Mouse (Mus musculus): ENCODE results near the gene Cdk18. TPM values are rescaled to one million over a fixed set of nuclear protein-coding genes. Genes with fewer than 3 reads are reported as not detected.
"Not testable (repeated sequence)": the region's sequence is repeated elsewhere in the genome, so short reads cannot be mapped to it uniquely, and the experiment has no call there.

Cdk18 gene
- polyA plus RNA-seq, 1 experiment from 2014 or later, result 6.3 TPM

DNA sequence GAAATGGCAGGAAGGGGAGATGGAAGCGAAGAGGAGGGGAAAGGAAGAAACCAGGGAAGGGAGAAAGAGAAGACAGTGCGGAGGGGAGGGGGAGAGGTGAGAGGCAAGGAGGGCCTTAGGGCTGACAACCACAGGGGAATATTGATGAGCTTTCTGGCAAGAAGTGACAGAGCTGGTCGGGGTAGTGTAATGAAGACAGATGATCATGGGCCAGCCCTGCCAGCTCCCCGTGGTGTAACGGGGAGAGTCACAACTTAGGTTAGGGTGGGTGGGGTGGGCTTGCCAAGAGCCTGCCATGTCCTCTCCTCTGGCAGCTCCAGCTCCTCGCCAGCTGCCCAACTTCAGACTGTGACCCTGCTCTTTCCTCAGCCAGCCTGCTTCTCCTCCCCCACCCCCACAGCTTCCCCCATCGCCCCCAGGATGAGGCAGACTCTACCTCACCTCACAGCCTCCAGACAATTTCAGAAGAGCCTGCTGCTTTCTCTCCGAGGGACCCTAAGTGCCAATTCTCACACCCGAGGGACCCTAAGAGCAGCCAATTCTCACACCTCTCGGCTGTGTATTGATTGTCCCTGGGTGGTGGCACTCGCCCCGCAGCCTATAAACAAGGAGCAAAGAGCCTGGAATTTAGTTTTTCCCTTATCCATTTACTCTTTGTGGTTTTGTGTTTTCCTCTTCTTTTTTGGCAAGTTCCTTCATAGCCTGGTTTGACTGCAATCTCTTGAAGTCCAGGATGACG lies 25.5 kb upstream of the Cdk18 start:
- Histone ChIP-seq H3K4me1 (ENCODE audit: control insufficient read depth, insufficient read depth, low read length) (peaks cover 4% of the 10 kb centered on the region; the same call in 1 of the 2 replicates), H3K9me3 (ENCODE audit: control insufficient read depth, low read length) (peaks cover 3% of the 10 kb centered on the region; the same call in 1 of the 2 replicates), H3K4me2 (replicated peaks; ENCODE audit: low read depth, low read length) (no peak overlapping the region), H3K27ac (ENCODE audit: low read depth, low read length) (no peak overlapping the region), H3K4me3 (ENCODE audit: low read length) (no peak overlapping the region), H3K9ac (ENCODE audit: low read depth, low read length) (no peak overlapping the region), H3K36me3 (ENCODE audit: control insufficient read depth, insufficient read depth, low read length) (no peaks in the 10 kb centered on the region), H3K27me3 (ENCODE audit: control insufficient read depth, insufficient read depth, low read length) (no peaks in the 10 kb centered on the region; the same call in 1 of the 2 replicates)
- WGBS, result 14% methylated on average over 13 of the region's 13 CpGs
- no peak for ATAC-seq (ENCODE audit: low FRiP score, low TSS enrichment)

DNA sequence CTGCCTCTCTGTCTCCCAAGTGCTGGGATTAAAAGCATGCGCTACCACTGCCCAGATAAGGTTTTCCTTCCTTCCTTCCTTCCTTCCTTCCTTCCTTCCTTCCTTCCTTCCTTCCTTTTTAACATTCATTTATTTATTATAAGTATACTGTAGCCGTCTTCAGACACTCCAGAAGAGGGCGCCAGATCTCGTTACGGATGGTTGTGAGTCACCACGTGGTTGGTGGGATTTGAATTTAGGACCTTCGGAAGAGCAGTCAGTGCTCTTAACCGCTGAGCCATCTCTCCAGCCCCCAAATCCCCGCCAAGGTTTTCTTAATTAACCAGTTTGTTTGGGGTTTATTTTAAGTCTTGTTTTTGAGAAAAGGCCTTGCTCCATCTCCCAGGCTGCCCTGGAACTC lies 23.1 kb upstream of the Cdk18 start:
- not testable (repeated sequence) for H3K27me3 ChIP-seq (ENCODE audit: control insufficient read depth, insufficient read depth, low read length); ATAC-seq (ENCODE audit: low FRiP score, low TSS enrichment)
- 63% methylated on average over 9 of the region's 9 CpGs for WGBS

GRCm38 (mm10) chr1:132161211-132161880 lies 21.9 kb upstream of the Cdk18 start:
- 55% methylated on average over 7 of the region's 7 CpGs for WGBS
- H3K9me3 ChIP-seq (ENCODE audit: control insufficient read depth, low read length), result peaks cover 3% of the 10 kb centered on the region; the same call in 1 of the 2 replicates
- no peak overlapping the region for H3K4me2 ChIP-seq (replicated peaks; ENCODE audit: low read depth, low read length)
- H3K4me3 ChIP-seq (ENCODE audit: low read length), result no peak overlapping the region
- H3K9ac ChIP-seq (ENCODE audit: low read depth, low read length), result no peak overlapping the region
- H3K36me3 ChIP-seq (ENCODE audit: control insufficient read depth, insufficient read depth, low read length), result no peaks in the 10 kb centered on the region
- peaks cover 4% of the 10 kb centered on the region; the same call in 1 of the 2 replicates for H3K4me1 ChIP-seq (ENCODE audit: control insufficient read depth, insufficient read depth, low read length)
- peaks cover 4% of the 10 kb centered on the region; the same call in 1 of the 2 replicates for H3K27me3 ChIP-seq (ENCODE audit: control insufficient read depth, insufficient read depth, low read length)
- no peak for ATAC-seq (ENCODE audit: low FRiP score, low TSS enrichment)
- no peak overlapping the region for H3K27ac ChIP-seq (ENCODE audit: low read depth, low read length)

More for the DNA sequence above, 23.1 kb upstream of the Cdk18 start:
- H3K4me2 ChIP-seq (replicated peaks; ENCODE audit: low read depth, low read length); H3K36me3 ChIP-seq (ENCODE audit: control insufficient read depth, insufficient read depth, low read length); H3K9ac ChIP-seq (ENCODE audit: low read depth, low read length); H3K27ac ChIP-seq (ENCODE audit: low read depth, low read length); H3K4me1 ChIP-seq (ENCODE audit: control insufficient read depth, insufficient read depth, low read length); H3K9me3 ChIP-seq (ENCODE audit: control insufficient read depth, low read length); H3K4me3 ChIP-seq (ENCODE audit: low read length): not testable (repeated sequence)

DNA sequence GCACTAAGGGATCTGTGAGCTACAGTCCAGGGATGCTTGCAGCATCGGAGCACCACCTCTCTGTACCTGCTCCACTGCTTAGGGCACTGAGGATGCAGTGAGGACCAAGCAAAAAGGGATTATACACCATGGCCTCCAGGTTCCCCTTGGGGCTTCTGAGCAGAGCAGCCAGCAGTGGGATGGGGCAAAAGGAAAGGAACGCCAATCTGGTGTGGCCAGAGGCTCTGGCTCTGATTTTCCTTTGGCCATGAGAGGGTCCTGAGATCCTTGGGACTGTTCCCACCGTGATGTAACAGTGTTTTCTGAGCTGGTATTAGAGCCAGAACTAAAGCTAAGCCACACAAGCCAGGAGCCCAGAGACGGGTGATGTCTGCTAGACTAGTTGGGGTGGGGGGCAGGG lies 20.2 kb upstream of the Cdk18 start:
- H3K36me3 ChIP-seq (ENCODE audit: control insufficient read depth, insufficient read depth, low read length), result no peaks in the 10 kb centered on the region
- no peaks in the 10 kb centered on the region for H3K9me3 ChIP-seq (ENCODE audit: control insufficient read depth, low read length)
- no peak overlapping the region for H3K9ac ChIP-seq (ENCODE audit: low read depth, low read length)
- no peak overlapping the region for H3K27ac ChIP-seq (ENCODE audit: low read depth, low read length)
- peaks cover under 1% of the 10 kb centered on the region; the same call in 1 of the 2 replicates for H3K4me1 ChIP-seq (ENCODE audit: control insufficient read depth, insufficient read depth, low read length)
- H3K27me3 ChIP-seq (ENCODE audit: control insufficient read depth, insufficient read depth, low read length), result peaks cover 4% of the 10 kb centered on the region; the same call in 1 of the 2 replicates
- ATAC-seq (ENCODE audit: low FRiP score, low TSS enrichment), result no peak
- no peak overlapping the region for H3K4me3 ChIP-seq (ENCODE audit: low read length)
- H3K4me2 ChIP-seq (replicated peaks; ENCODE audit: low read depth, low read length), result no peak overlapping the region
- 74% methylated on average over 4 of the region's 4 CpGs for WGBS

DNA sequence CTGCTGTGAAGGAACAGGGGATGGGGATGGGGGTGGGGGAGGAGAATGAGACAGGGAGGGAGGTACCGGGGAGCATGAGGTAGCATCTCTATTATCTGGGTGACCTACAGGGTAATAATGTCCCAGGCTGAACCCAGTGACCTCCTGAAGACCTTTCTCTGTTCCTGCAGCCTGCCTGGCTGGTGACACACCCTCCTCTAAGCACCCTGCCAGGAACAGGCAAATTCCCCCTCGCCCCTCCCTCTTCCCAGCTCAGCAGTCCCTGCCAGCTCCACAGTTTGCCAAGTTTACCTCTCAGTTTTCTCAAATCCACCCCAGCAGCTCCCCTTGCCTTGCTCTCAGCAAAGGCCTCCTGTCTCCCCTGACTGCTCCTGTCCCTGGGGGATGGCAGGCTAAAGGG lies 19.3 kb upstream of the Cdk18 start:
- Histone ChIP-seq H3K4me1 (ENCODE audit: control insufficient read depth, insufficient read depth, low read length) (0 out of 2 replicates have a peak, but pooled peaks cover 2% of the 10 kb centered on the region), H3K9me3 (ENCODE audit: control insufficient read depth, low read length) (no peaks in the 10 kb centered on the region), H3K27ac (ENCODE audit: low read depth, low read length) (no peak overlapping the region), H3K27me3 (ENCODE audit: control insufficient read depth, insufficient read depth, low read length) (peaks cover 4% of the 10 kb centered on the region; the same call in 1 of the 2 replicates), H3K4me2 (replicated peaks; ENCODE audit: low read depth, low read length) (no peak overlapping the region), H3K9ac (ENCODE audit: low read depth, low read length) (no peak overlapping the region), H3K36me3 (ENCODE audit: control insufficient read depth, insufficient read depth, low read length) (no peaks in the 10 kb centered on the region), H3K4me3 (ENCODE audit: low read length) (no peak overlapping the region)
- no peak for ATAC-seq (ENCODE audit: low FRiP score, low TSS enrichment)
- WGBS, result 17% methylated on average over 2 of the region's 2 CpGs

DNA sequence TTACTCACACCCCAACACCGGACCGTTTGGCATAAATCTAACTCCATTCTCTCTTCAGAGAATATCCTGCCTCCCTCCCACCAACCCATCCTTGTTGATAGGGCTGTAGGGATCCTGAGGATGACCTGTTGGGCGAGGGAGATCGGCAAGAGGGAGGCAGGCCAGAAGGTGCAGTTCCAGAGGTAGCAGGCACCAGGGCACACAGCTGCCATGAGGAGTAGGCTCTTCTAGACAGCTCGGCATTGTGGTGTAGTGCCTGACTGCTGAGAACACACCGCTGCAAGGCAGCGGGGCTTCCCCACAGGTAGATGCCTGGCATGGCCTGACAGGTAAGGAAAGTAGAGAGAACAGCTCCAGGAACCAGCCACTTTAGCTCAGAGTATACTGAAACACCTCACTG lies 18.3 kb upstream of the Cdk18 start:
- peak; percentile 28; the same call in 1 of the 2 replicates for ATAC-seq (ENCODE audit: low FRiP score, low TSS enrichment)
- no peak overlapping the region for H3K27ac ChIP-seq (ENCODE audit: low read depth, low read length)

GRCm38 (mm10) chr1:132157016-132157781 lies 17.7 kb upstream of the Cdk18 start:
- WGBS, result 20% methylated on average over 14 of the region's 14 CpGs
- no peak overlapping the region for H3K4me2 ChIP-seq (replicated peaks; ENCODE audit: low read depth, low read length)

More for the DNA sequence above, 18.3 kb upstream of the Cdk18 start:
- no peaks in the 10 kb centered on the region for H3K9me3 ChIP-seq (ENCODE audit: control insufficient read depth, low read length)
- H3K4me3 ChIP-seq (ENCODE audit: low read length), result no peak overlapping the region
- H3K4me1 ChIP-seq (ENCODE audit: control insufficient read depth, insufficient read depth, low read length), result 0 out of 2 replicates have a peak, but pooled peaks cover 6% of the 10 kb centered on the region
- H3K27me3 ChIP-seq (ENCODE audit: control insufficient read depth, insufficient read depth, low read length), result peaks cover 4% of the 10 kb centered on the region; the same call in 1 of the 2 replicates
- H3K4me2 ChIP-seq (replicated peaks; ENCODE audit: low read depth, low read length), result no peak overlapping the region
- no peak overlapping the region for H3K9ac ChIP-seq (ENCODE audit: low read depth, low read length)
- WGBS, result 29% methylated on average over 7 of the region's 7 CpGs
- H3K36me3 ChIP-seq (ENCODE audit: control insufficient read depth, insufficient read depth, low read length), result no peaks in the 10 kb centered on the region

DNA sequence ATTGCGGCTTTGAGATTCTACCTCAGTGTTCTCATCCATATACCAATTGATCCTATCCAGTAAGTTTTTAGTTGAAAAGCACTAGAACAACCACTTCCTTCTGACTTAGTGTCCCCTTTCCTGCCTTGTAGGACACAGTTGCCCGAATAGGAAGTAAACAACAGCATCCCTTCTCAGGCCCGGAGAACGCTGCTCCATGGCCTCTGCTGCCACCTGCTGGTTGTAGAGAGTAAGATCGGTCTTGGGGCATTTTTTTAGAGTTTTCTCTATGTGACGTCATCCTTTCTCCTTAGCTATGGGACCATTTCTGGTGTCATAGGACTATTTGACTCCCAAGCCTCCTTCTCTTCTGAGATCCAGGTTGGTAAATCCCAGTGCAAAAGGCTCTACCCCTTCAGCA lies 16.3 kb upstream of the Cdk18 start:
- WGBS, result 14% methylated on average over 6 of the region's 6 CpGs
- Histone ChIP-seq H3K9ac (ENCODE audit: low read depth, low read length) (no peak overlapping the region), H3K4me3 (ENCODE audit: low read length) (no peak overlapping the region), H3K4me2 (replicated peaks; ENCODE audit: low read depth, low read length) (no peak overlapping the region), H3K36me3 (ENCODE audit: control insufficient read depth, insufficient read depth, low read length) (no peaks in the 10 kb centered on the region), H3K4me1 (ENCODE audit: control insufficient read depth, insufficient read depth, low read length) (0 out of 2 replicates have a peak, but pooled peaks cover 6% of the 10 kb centered on the region), H3K9me3 (ENCODE audit: control insufficient read depth, low read length) (no peaks in the 10 kb centered on the region), H3K27ac (ENCODE audit: low read depth, low read length) (no peak overlapping the region), H3K27me3 (ENCODE audit: control insufficient read depth, insufficient read depth, low read length) (peaks cover 4% of the 10 kb centered on the region; the same call in 1 of the 2 replicates)
- ATAC-seq (ENCODE audit: low FRiP score, low TSS enrichment), result peak; percentile 28; the same call in 1 of the 2 replicates

More at GRCm38 (mm10) chr1:132157016-132157781, 17.7 kb upstream of the Cdk18 start:
- ATAC-seq (ENCODE audit: low FRiP score, low TSS enrichment), result peak; percentile 59
- H3K9ac ChIP-seq (ENCODE audit: low read depth, low read length), result no peak overlapping the region
- H3K27ac ChIP-seq (ENCODE audit: low read depth, low read length), result no peak overlapping the region
- 0 out of 2 replicates have a peak, but pooled peaks cover 6% of the 10 kb centered on the region for H3K4me1 ChIP-seq (ENCODE audit: control insufficient read depth, insufficient read depth, low read length)
- H3K36me3 ChIP-seq (ENCODE audit: control insufficient read depth, insufficient read depth, low read length), result no peaks in the 10 kb centered on the region
- no peaks in the 10 kb centered on the region for H3K9me3 ChIP-seq (ENCODE audit: control insufficient read depth, low read length)
- peaks cover 4% of the 10 kb centered on the region; the same call in 1 of the 2 replicates for H3K27me3 ChIP-seq (ENCODE audit: control insufficient read depth, insufficient read depth, low read length)
- no peak overlapping the region for H3K4me3 ChIP-seq (ENCODE audit: low read length)

All from kidney, embryonic 14.5 days (tissue).